Mouse (Mus musculus): Measurements from ENCODE around the gene Rplp1. TPM values are rescaled to one million over a fixed set of nuclear protein-coding genes. Genes with fewer than 3 reads are reported as not detected.

The Rplp1 gene
- polyA plus RNA-seq (2015; fragmentation: Nextera tagmentation; extraction: Ambion mirVana): 1,598 and 2,296 TPM in 2 replicates

GRCm38 (mm10) chr9:61914203-61914916 lies at the start of gene Rplp1:
Rplp1 (minus strand) TSS chr9:61914542.

GRCm38 (mm10) chr9:61946623-61947401 lies 32.5 kb upstream of the Rplp1 start, which contains the start of gene Kif23:
Kif23 (minus strand) TSS chr9:61946774.

Other genes starting within 250 kb of the Rplp1 start
- 24.2 and 26.2 TPM in 2 replicates for gene Kif23, start 32.2 kb upstream of the Rplp1 start, polyA plus RNA-seq (2015; fragmentation: Nextera tagmentation; extraction: Ambion mirVana)
- 0.99 and 3.0 TPM in 2 replicates for gene Paqr5, start 112.3 kb upstream of the Rplp1 start, polyA plus RNA-seq (2015; fragmentation: Nextera tagmentation; extraction: Ambion mirVana)
- 12.1 and 14.2 TPM in 2 replicates for gene Glce, start 208.1 kb upstream of the Rplp1 start, polyA plus RNA-seq (2015; fragmentation: Nextera tagmentation; extraction: Ambion mirVana)

Data from adrenal gland, postnatal 0 days (tissue).